Mouse (Mus musculus) thymus, adult 2 months (tissue): ENCODE measurements around the gene Adat2. TPM values are rescaled to one million over a fixed set of nuclear protein-coding genes. Genes with fewer than 3 reads are reported as not detected.

Experiments used
- DNase-seq: peaks from one replicate; pipeline ENCODE4 v3.0.0; 2021
- H3K27ac ChIP-seq: fragments of 200-500 bp; 2 replicates; pipeline ENCODE4 v1.5.1; 2012; ENCODE audit warnings: low read length, control low read depth; ENCODE audit not compliant: control insufficient read depth, insufficient read depth
- H3K27me3 ChIP-seq: fragments of 200-500 bp; 2 replicates; pipeline ENCODE4 v1.6.1; 2012; ENCODE audit warnings: mild to moderate bottlenecking, low read length, moderate library complexity, mixed read lengths; ENCODE audit not compliant: control insufficient read depth, insufficient read depth
- H3K36me3 ChIP-seq: fragments of 200-500 bp; 2 replicates; pipeline ENCODE4 v1.6.1; 2012; ENCODE audit warnings: mild to moderate bottlenecking, low read length, moderate library complexity; ENCODE audit not compliant: control insufficient read depth, insufficient read depth
- H3K4me1 ChIP-seq: fragments of 200-500 bp; replicated peaks from 2 replicates; pipeline ENCODE4 v1.6.1; 2012; ENCODE audit warnings: low read length; ENCODE audit not compliant: control insufficient read depth, insufficient read depth
- H3K4me3 ChIP-seq: fragments of 200-500 bp; 2 replicates; pipeline ENCODE4 v1.5.1; 2012; ENCODE audit warnings: mild to moderate bottlenecking, low read length, control low read depth, moderate library complexity; ENCODE audit not compliant: control insufficient read depth, insufficient read depth
- CTCF ChIP-seq: fragments of 200-500 bp; IDR thresholded peaks from 2 replicates; pipeline ENCODE4 v1.5.1; 2012; ENCODE audit warnings: mild to moderate bottlenecking, control low read depth, low read length, moderate library complexity, borderline replicate concordance; ENCODE audit not compliant: control insufficient read depth, poor library complexity, insufficient read depth; ENCODE audit errors: extremely low read depth
- POLR2A ChIP-seq: fragments of 200-500 bp; IDR thresholded peaks from 2 replicates; pipeline ENCODE4 v1.6.1; 2012; ENCODE audit warnings: mild to moderate bottlenecking, low read length, control low read depth, moderate library complexity; ENCODE audit not compliant: control insufficient read depth, poor library complexity, insufficient read depth; ENCODE audit errors: extremely low read depth
- WGBS: fragments of 180-500 bp; shearing (Covaris S2); methylation state at CpG from one replicate; pipeline ENCODE4 v1.1.7; 2018; 5-methylcytosine and 5-hydroxymethylcytosine counted together
- polyA plus RNA-seq: library from polyadenylated mRNA; depleted of rRNA; stranded (reverse); fragments of >200 nt; gene quantifications from 2 replicates; pipeline ENCODE4 v1.2.3, GENCODE M21; 2012

The Adat2 gene
- polyA plus RNA-seq, 1 experiment = 7.8 TPM

DNA sequence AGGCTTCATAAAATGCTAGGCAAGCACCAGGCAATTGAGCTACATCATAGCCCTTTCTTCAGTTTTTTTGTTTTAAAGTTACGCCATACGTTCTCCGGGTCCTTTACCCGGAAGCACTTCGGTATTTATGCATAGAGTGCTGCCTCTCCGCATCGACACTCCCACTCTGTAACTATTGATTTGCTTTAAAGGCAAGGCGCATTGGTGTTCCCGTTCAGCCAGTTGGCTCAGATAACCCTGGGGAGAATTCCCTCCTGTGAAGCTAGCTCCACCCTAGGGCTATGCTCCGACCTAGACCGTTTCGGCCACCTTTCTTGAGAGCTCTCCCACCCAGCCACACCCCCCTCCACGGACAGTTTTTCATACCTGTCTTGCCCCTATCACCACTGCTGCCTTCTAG, 13.7 kb downstream of the Adat2 start:
- no peak for DNase-seq
- no peaks in the 10 kb centered on the region for H3K36me3 ChIP-seq
- 92% methylated on average over 13 of the region's 13 CpGs for WGBS
- TF ChIP-seq CTCF (no peak), POLR2A (no peak)
- no peaks in the 10 kb centered on the region for H3K4me1 ChIP-seq
- no peaks in the 10 kb centered on the region for H3K27me3 ChIP-seq
- no peak overlapping the region for H3K4me3 ChIP-seq
- H3K27ac ChIP-seq = no peak overlapping the region

DNA sequence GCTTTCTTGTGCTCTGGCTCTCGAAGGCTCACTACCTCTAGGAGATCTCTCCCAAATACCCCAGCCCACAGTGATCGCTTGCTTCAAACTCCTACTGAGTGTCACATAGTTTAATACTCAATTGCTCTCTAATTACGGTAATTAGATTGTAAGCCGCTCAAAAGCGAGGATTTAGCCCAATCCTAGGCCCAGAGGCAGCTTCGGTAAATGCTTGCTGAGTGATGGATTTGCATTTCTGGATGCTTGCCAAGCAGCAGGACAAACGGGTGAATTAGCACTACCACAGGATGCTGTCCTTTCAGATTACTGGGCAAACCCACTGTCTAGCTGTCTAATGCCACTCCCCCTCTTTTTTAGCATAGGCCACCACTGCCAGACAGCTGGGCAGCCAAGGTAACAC, 17.1 kb downstream of the Adat2 start:
- TF ChIP-seq CTCF (no peak), POLR2A (no peak)
- Histone ChIP-seq H3K4me1 (no peaks in the 10 kb centered on the region), H3K4me3 (no peak overlapping the region), H3K36me3 (no peaks in the 10 kb centered on the region), H3K27me3 (no peaks in the 10 kb centered on the region), H3K27ac (no peak overlapping the region)
- WGBS = 84% methylated on average over 7 of the region's 7 CpGs
- no peak for DNase-seq

DNA sequence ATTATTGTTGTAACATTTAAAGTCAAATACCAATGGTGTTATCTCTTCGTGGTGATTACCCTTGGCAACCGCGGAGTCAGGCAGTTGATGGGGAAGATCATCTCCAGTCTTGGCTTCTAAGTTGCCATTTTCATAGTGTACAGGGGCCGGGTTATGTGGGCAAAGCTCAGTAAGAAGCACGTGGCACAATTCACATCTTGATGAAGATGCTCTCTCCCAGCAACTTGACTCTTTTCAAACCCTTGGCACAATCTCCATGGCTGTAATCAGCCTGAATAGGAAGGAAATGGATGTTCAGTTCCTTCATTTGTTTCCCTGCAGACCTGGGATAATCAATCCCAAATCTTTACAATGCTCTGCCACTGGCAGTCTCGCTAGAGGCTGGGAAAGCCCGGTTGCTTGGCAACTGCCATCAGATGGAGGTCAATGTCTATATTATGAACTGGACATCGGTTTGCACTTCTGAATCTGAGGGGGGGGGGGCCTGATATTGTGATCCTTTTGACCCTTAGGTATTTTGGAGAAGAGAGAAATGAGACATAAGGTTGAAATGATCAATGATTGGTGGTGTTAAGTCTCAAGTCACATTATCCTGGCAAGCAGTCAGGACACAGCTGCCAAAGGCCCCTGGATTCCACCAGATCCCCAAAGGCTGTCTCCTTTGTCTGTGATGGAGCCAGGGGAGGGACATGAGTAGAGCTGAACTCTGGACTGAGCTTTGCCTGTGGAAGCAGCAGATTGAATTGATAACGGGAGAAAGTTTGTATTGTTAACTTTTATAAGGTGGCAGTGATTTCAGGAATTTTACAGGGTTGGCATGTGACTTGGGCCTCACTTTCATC, 18.2 kb downstream of the Adat2 start:
- 87% methylated on average over 9 of the region's 9 CpGs for WGBS
- no peak for DNase-seq
- no peak overlapping the region for H3K4me3 ChIP-seq
- TF ChIP-seq CTCF (no peak), POLR2A (no peak)
- H3K27me3 ChIP-seq = no peaks in the 10 kb centered on the region
- no peaks in the 10 kb centered on the region for H3K36me3 ChIP-seq
- no peaks in the 10 kb centered on the region for H3K4me1 ChIP-seq
- no peak overlapping the region for H3K27ac ChIP-seq

DNA sequence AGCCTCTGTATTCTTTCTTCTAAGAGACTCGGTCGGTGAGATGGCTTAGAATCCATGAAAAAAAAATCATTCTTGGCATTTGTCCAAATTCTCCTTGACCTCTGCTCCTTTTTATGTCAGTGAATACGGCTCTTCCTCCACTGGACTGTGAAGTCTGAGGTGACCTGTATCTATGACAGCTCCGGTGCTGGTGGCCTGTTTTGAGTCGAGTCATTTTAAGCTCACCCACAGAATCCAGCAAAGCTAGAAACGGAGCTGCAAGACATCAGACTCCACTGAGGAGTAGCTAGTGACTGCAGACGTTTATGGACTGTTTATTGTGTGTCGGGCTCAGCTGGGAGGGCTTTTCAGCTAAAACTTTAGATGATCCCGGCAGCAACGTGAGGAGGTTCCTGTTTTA, 19.3 kb downstream of the Adat2 start:
- no peaks in the 10 kb centered on the region for H3K27me3 ChIP-seq
- H3K27ac ChIP-seq = no peak overlapping the region
- DNase-seq = no peak
- H3K36me3 ChIP-seq = no peaks in the 10 kb centered on the region
- H3K4me1 ChIP-seq = no peaks in the 10 kb centered on the region
- no peak overlapping the region for H3K4me3 ChIP-seq
- TF ChIP-seq POLR2A (no peak), CTCF (no peak)
- WGBS = 83% methylated on average over 10 of the region's 10 CpGs

DNA sequence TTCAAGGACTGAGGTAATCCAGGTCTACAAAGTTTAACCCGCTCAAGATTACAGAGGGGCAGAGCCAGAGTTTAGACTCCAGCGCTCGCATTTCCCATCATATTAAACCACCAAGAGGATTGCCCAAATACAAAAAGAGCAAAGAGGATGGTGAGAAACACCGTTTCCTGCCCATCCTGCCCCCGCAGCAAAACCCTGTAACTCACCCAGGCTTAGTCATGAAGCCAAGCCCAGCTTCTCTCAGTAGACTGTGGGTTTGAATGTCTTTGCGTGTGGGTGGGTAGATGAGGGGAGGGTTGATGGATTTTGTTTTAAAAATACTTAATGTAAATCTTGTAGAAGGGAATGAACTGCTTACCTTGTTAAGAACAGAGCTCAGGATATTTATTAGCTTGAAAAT, 19.7 kb downstream of the Adat2 start:
- no peak overlapping the region for H3K27ac ChIP-seq
- no peaks in the 10 kb centered on the region for H3K4me1 ChIP-seq
- no peaks in the 10 kb centered on the region for H3K27me3 ChIP-seq
- no peaks in the 10 kb centered on the region for H3K36me3 ChIP-seq
- DNase-seq = no peak
- 79% methylated on average over 6 of the region's 6 CpGs for WGBS
- TF ChIP-seq CTCF (no peak), POLR2A (no peak)
- no peak overlapping the region for H3K4me3 ChIP-seq

DNA sequence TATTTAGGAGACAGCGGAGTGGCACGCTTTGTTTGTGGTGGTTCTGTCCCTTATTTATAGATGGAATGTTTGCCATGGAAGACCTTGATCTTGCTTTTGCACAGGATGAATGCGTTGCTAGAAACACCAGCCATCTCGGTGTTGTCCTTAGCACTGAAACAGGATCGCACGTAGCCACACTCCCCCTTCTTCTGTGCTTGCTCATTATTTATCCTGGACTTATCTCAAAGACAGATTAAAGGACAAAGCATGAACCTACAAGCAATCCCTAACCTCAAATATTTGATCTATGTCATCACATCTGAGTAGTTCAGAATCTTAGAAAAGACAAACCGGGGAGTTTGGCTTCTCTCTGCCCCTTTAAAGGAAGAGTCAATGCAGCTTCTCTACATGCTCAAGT, 24.4 kb downstream of the Adat2 start:
- no peaks in the 10 kb centered on the region for H3K27me3 ChIP-seq
- H3K27ac ChIP-seq = no peak overlapping the region
- no peak for DNase-seq
- no peaks in the 10 kb centered on the region for H3K4me1 ChIP-seq
- no peaks in the 10 kb centered on the region for H3K36me3 ChIP-seq
- TF ChIP-seq CTCF = no peak
- no peak for TF ChIP-seq POLR2A
- WGBS = 94% methylated on average over 7 of the region's 7 CpGs
- no peak overlapping the region for H3K4me3 ChIP-seq

DNA sequence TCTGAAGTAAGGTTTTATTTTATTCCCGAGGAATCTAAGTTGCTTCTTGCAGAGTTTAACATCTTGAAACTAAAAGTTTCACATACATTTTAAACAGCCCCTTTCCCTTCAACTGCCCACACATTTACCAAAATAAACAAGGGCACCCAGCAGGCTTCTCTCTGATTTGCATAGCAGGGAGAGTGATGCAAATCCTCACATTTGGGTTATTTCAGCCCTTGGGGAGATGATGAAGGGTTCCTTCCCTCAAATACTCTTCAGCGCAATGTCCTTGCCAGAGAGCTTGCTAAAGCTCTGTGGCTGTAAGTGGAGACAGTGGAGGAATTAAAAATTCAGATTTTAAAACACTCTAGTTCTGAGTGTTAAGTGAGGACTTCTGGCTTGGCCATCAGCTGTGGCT, 35.2 kb downstream of the Adat2 start:
- Histone ChIP-seq H3K4me3 (no peak overlapping the region), H3K4me1 (no peaks in the 10 kb centered on the region), H3K36me3 (no peaks in the 10 kb centered on the region), H3K27me3 (no peaks in the 10 kb centered on the region), H3K27ac (no peak overlapping the region)
- no peak for TF ChIP-seq CTCF
- TF ChIP-seq POLR2A = no peak
- 88% methylated on average over 2 of the region's 2 CpGs for whole genome bisulfite sequencing
- no peak for DNase-seq
